Mouse (Mus musculus): ENCODE data around the gene Frat1. TPM values are rescaled to one million over a fixed set of nuclear protein-coding genes. Genes with fewer than 3 reads are reported as not detected.

Gene Frat1
- polyA plus RNA-seq, 1 experiment from 2014 or later, result 21.1 TPM

GRCm38 (mm10) chr19:41835816-41836215 lies 6.0 kb downstream of the Frat1 start:
- no peak overlapping the region for H3K9ac ChIP-seq
- H3K36me3 ChIP-seq, result no peaks in the 10 kb centered on the region
- WGBS, result 4% methylated on average over 6 of the region's 6 CpGs
- peak overlapping the region; percentile 64 for H3K27ac ChIP-seq (replicated peaks)
- peaks cover 41% of the 10 kb centered on the region for H3K4me1 ChIP-seq (replicated peaks)
- H3K4me2 ChIP-seq, result peak overlapping the region; percentile 47
- H3K27me3 ChIP-seq, result no peaks in the 10 kb centered on the region
- peak overlapping the region; percentile 15 for H3K4me3 ChIP-seq
- H3K9me3 ChIP-seq, result no peaks in the 10 kb centered on the region
- ATAC-seq (ENCODE audit: low FRiP score, low read depth), result peak; percentile 59

DNA sequence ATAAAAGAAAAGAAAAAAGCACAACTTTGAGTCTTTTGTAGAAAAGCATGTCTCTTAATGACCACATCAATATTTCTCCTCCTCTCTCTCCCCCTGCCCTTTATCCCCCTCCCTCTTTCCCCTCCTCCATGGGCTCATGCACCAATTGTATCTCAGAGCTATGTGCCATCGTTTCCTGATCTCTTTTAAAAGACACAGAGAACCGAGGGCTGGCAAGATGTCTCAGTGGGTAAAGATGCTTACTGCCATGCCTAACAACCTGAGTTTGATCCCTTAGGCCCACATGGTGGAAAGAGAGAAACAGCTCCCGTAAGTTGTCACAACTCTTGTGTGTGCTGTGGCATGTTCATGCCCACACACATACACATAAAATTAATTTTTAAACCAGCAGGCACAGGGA lies 6.9 kb downstream of the Frat1 start:
- no peak overlapping the region for H3K4me3 ChIP-seq
- peaks cover 34% of the 10 kb centered on the region for H3K4me1 ChIP-seq (replicated peaks)
- no peak overlapping the region for H3K27ac ChIP-seq (replicated peaks)
- H3K4me2 ChIP-seq, result no peak overlapping the region
- H3K9me3 ChIP-seq, result no peaks in the 10 kb centered on the region
- no peaks in the 10 kb centered on the region for H3K36me3 ChIP-seq
- 56% methylated on average over 3 of the region's 3 CpGs for WGBS
- H3K27me3 ChIP-seq, result no peaks in the 10 kb centered on the region
- no peak overlapping the region for H3K9ac ChIP-seq
- ATAC-seq (ENCODE audit: low FRiP score, low read depth), result no peak

- no peaks in the 10 kb centered on the region for H3K27me3 ChIP-seq
- WGBS, result 82% methylated on average over 9 of the region's 9 CpGs
- no peaks in the 10 kb centered on the region for H3K9me3 ChIP-seq
- H3K36me3 ChIP-seq, result no peaks in the 10 kb centered on the region
- H3K4me1 ChIP-seq (replicated peaks), result peaks cover 28% of the 10 kb centered on the region
- no peak overlapping the region for H3K27ac ChIP-seq (replicated peaks)
- no peak overlapping the region for H3K9ac ChIP-seq
- no peak for ATAC-seq (ENCODE audit: low FRiP score, low read depth)
- H3K4me2 ChIP-seq, result no peak overlapping the region
- H3K4me3 ChIP-seq, result no peak overlapping the region
Observed at GRCm38 (mm10) chr19:41837194-41837916, 7.6 kb downstream of the Frat1 start.

DNA sequence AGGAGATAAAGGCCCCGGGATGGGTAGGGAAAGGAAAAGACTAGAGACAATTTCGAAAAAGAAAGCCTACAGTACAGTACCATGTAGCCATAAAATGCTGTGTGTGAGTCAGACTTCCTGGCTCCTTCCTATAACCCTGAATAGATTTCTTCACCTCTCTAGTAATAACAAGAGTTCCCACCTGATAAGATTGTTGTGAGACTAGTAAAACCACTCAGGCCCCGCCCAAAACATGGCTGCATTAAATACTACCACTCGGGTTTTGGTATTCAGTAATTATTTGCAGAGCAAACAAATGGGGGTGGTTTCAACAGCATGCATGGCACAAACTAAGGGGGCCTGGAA lies 8.1 kb downstream of the Frat1 start:
- no peaks in the 10 kb centered on the region for H3K36me3 ChIP-seq
- H3K27me3 ChIP-seq, result no peaks in the 10 kb centered on the region

DNA sequence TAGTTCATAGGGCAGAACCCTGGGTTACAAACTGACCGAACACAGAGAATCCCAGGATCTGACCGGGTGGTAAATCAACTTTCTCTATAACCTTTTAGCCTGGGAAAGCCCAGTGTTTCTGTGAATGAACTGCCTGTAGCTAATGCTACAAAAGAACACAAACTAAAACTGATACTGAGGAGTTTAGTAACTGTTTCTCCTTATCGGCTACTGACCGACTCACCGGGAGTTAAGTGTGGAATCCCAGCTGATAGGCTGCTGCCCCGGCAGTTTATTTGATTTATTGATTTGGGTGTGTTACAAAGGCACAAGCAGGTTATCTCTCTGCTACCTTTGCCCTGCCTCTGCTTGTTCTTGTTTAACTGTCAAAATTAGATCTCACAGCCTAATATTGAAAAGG lies 9.0 kb downstream of the Frat1 start:
- Histone ChIP-seq H3K9ac (no peak overlapping the region), H3K36me3 (no peaks in the 10 kb centered on the region), H3K27me3 (no peaks in the 10 kb centered on the region), H3K27ac (replicated peaks) (no peak overlapping the region), H3K9me3 (no peaks in the 10 kb centered on the region), H3K4me2 (no peak overlapping the region), H3K4me3 (no peak overlapping the region), H3K4me1 (replicated peaks) (peaks cover 17% of the 10 kb centered on the region)
- WGBS, result 72% methylated on average over 6 of the region's 6 CpGs
- no peak for ATAC-seq (ENCODE audit: low FRiP score, low read depth)

More for the DNA sequence above, 8.1 kb downstream of the Frat1 start:
- Histone ChIP-seq H3K4me3 (no peak overlapping the region), H3K27ac (replicated peaks) (no peak overlapping the region), H3K9ac (no peak overlapping the region), H3K4me1 (replicated peaks) (peaks cover 22% of the 10 kb centered on the region), H3K9me3 (no peaks in the 10 kb centered on the region), H3K4me2 (no peak overlapping the region)
- no peak for ATAC-seq (ENCODE audit: low FRiP score, low read depth)
- WGBS, result 76% methylated on average over 4 of the region's 4 CpGs

DNA sequence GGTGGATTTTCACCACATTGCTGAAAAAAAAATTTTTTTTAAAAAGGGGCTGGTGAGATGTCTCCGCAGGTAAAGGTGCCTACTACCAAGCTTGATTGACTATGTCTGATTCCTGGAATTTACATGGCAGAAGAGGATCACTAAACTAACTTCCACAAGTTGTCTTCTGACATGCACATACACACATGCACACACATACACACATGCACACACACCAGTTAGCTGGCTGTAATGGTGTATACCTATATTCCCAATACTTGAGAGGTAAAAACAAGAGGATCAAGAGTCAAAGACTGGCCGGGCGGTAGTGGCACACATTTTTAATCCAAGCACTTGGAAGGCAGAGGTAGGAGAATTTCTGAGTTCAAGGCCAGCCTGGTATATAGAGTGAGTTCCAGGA lies 9.9 kb downstream of the Frat1 start:
- ATAC-seq (ENCODE audit: low FRiP score, low read depth), result no peak
- 98% methylated on average over 3 of the region's 3 CpGs for WGBS
- H3K4me2 ChIP-seq, result no peak overlapping the region

GRCm38 (mm10) chr19:41841105-41841750 lies 11.5 kb downstream of the Frat1 start:
- H3K4me3 ChIP-seq, result no peak overlapping the region
- no peak overlapping the region for H3K9ac ChIP-seq
- no peaks in the 10 kb centered on the region for H3K9me3 ChIP-seq
- peaks cover 13% of the 10 kb centered on the region for H3K4me1 ChIP-seq (replicated peaks)
- 88% methylated on average over 7 of the region's 7 CpGs for WGBS
- ATAC-seq (ENCODE audit: low FRiP score, low read depth), result no peak
- no peak overlapping the region for H3K27ac ChIP-seq (replicated peaks)
- H3K4me2 ChIP-seq, result no peak overlapping the region
- no peaks in the 10 kb centered on the region for H3K27me3 ChIP-seq
- H3K36me3 ChIP-seq, result no peaks in the 10 kb centered on the region

More for the DNA sequence above, 9.9 kb downstream of the Frat1 start:
- no peak overlapping the region for H3K27ac ChIP-seq (replicated peaks)
- peaks cover 17% of the 10 kb centered on the region for H3K4me1 ChIP-seq (replicated peaks)
- no peaks in the 10 kb centered on the region for H3K9me3 ChIP-seq
- H3K36me3 ChIP-seq, result no peaks in the 10 kb centered on the region
- no peaks in the 10 kb centered on the region for H3K27me3 ChIP-seq
- no peak overlapping the region for H3K4me3 ChIP-seq
- H3K9ac ChIP-seq, result no peak overlapping the region

GRCm38 (mm10) chr19:41842196-41842595 lies 12.4 kb downstream of the Frat1 start:
- peaks cover 17% of the 10 kb centered on the region for H3K4me1 ChIP-seq (replicated peaks)
- 78% methylated on average over 4 of the region's 4 CpGs for WGBS
- no peak overlapping the region for H3K27ac ChIP-seq (replicated peaks)
- H3K4me3 ChIP-seq, result no peak overlapping the region
- no peak overlapping the region for H3K9ac ChIP-seq
- no peak overlapping the region for H3K4me2 ChIP-seq
- no peak for ATAC-seq (ENCODE audit: low FRiP score, low read depth)
- H3K36me3 ChIP-seq, result no peaks in the 10 kb centered on the region
- H3K9me3 ChIP-seq, result no peaks in the 10 kb centered on the region
- no peaks in the 10 kb centered on the region for H3K27me3 ChIP-seq

DNA sequence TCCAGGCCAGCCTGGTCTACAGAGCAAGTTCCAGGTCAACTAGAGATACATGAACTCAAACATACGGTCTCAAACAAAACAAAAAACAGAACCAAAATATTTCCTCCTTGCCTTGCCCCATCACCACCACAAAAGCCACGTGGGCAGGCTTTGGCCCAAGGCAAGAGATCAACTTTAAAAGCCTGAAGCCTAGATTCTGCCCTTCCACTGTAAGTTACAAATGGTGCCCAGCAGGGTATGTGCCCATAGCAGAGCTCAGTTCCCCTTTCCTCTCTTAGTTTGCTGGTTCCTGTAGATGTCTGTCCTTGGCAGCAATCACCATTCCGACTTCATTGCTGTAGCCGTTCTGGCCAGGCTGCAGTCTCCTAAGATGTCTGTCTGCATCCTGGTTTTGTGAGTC lies 12.9 kb downstream of the Frat1 start:
- Histone ChIP-seq H3K36me3 (no peaks in the 10 kb centered on the region), H3K9me3 (no peaks in the 10 kb centered on the region), H3K4me3 (no peak overlapping the region), H3K4me1 (replicated peaks) (peaks cover 17% of the 10 kb centered on the region), H3K27ac (replicated peaks) (no peak overlapping the region), H3K27me3 (no peaks in the 10 kb centered on the region), H3K4me2 (no peak overlapping the region), H3K9ac (no peak overlapping the region)
- ATAC-seq (ENCODE audit: low FRiP score, low read depth), result no peak
- WGBS, result 86% methylated on average over 4 of the region's 4 CpGs

- no peak for ATAC-seq (ENCODE audit: low FRiP score, low read depth)
- H3K4me2 ChIP-seq, result no peak overlapping the region
- H3K9ac ChIP-seq, result no peak overlapping the region
- no peak overlapping the region for H3K27ac ChIP-seq (replicated peaks)
- H3K9me3 ChIP-seq, result no peaks in the 10 kb centered on the region
- no peaks in the 10 kb centered on the region for H3K27me3 ChIP-seq
- WGBS, result 80% methylated on average over 6 of the region's 6 CpGs
- peaks cover 17% of the 10 kb centered on the region for H3K4me1 ChIP-seq (replicated peaks)
- H3K4me3 ChIP-seq, result no peak overlapping the region
- no peaks in the 10 kb centered on the region for H3K36me3 ChIP-seq
Observed at GRCm38 (mm10) chr19:41844345-41844744, 14.6 kb downstream of the Frat1 start.

- ATAC-seq (ENCODE audit: low FRiP score, low read depth), result no peak
- no peaks in the 10 kb centered on the region for H3K27me3 ChIP-seq
- H3K9me3 ChIP-seq, result no peaks in the 10 kb centered on the region
- H3K4me1 ChIP-seq (replicated peaks), result peaks cover 34% of the 10 kb centered on the region
- H3K36me3 ChIP-seq, result no peaks in the 10 kb centered on the region
- peak overlapping the region; percentile 89 for H3K4me2 ChIP-seq
- peak overlapping the region; percentile 61 for H3K4me3 ChIP-seq
- H3K9ac ChIP-seq, result peak overlapping the region; percentile 58
- 13% methylated on average over 21 of the region's 21 CpGs for WGBS
- peak overlapping the region; percentile 96 for H3K27ac ChIP-seq (replicated peaks)
Observed at GRCm38 (mm10) chr19:41846366-41847090, 16.8 kb downstream of the Frat1 start.

DNA sequence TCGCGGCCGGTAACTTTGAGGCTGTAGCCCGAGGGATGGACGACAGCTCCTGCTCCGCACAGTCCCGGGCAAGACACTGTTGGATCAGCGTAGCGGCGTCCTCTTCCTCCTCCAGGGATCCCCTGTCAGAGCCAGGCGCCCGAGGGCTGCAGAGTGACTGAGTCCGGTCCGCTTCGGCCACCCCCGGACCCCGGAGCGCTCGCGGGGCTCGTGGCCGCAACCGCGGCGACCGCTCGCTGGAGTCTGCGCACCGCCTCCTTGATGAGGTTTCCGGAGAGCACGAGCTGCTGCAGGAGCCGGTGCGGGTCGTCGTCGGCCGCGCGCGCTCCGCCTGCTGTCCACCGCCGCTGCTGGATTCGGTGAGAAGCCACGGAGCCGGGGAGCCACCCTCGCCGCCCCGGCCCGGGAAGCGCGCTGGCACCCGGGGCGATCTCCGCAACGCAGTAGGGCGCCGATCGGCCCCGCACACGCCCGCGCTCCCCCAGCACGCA lies 17.4 kb downstream of the Frat1 start:
- Histone ChIP-seq H3K4me3 (peak overlapping the region; percentile 61), H3K27ac (replicated peaks) (peak overlapping the region; percentile 96), H3K36me3 (no peaks in the 10 kb centered on the region), H3K9ac (peak overlapping the region; percentile 58), H3K4me2 (peak overlapping the region; percentile 89), H3K9me3 (no peaks in the 10 kb centered on the region), H3K4me1 (replicated peaks) (peaks cover 35% of the 10 kb centered on the region), H3K27me3 (no peaks in the 10 kb centered on the region)
- no peak for ATAC-seq (ENCODE audit: low FRiP score, low read depth)
- WGBS, result under 1% methylated on average over 64 of the region's 64 CpGs

Data from hindbrain, embryonic 15.5 days (tissue).